Mouse (Mus musculus): ENCODE measurements at regions not wholly inside any gene's neighbourhood (a gene's known extent, or its start where the extent isn't known, plus 50 kb on each side); places are given as distances from the start of the nearest gene placed in this dataset.
A peak's percentile ranks its signal among the peaks of the same experiment; 100 is the strongest.

DNA sequence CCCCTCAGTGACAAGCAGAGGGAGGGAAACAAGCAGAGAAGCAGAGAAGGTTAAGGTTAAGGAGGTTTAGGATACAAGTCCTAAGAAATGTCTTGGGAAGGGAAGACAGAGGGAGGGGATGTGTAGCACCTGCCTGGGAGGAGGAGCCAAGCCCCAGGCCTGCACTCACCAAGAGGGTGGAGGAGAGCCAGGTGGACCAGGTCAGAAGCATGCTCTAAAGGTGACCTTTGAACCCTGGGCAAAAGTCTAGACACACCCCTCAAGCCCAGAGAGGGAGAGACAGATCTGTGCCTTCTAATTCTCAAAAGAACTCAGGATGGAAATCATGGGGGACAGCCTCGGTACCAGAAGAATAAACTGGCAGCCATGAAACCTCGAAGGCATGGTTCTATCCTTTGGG is 54.4 kb upstream of the Calm2 start:
- H3K4me3 ChIP-seq (replicated peaks; ENCODE audit: low read length): no peak overlapping the region
- peak; percentile 65; the same call in 1 of the 2 replicates for ATAC-seq (ENCODE audit: insufficient read depth, low FRiP score)
- no peak overlapping the region for H3K9ac ChIP-seq (ENCODE audit: low read length)
- peaks cover 20% of the 10 kb centered on the region for H3K4me1 ChIP-seq (ENCODE audit: control insufficient read depth, insufficient read depth, low read length)
- H3K27ac ChIP-seq (ENCODE audit: low read length): no peak overlapping the region
- no peaks in the 10 kb centered on the region for H3K36me3 ChIP-seq (ENCODE audit: control insufficient read depth, insufficient read depth, low read length)
- WGBS: 59% methylated on average over 2 of the region's 2 CpGs
- H3K27me3 ChIP-seq (ENCODE audit: control insufficient read depth, insufficient read depth, low read length): no peaks in the 10 kb centered on the region
- H3K9me3 ChIP-seq (replicated peaks; ENCODE audit: control insufficient read depth, low read length): no peaks in the 10 kb centered on the region
- no peak overlapping the region for H3K4me2 ChIP-seq (ENCODE audit: low read depth, low read length)

DNA sequence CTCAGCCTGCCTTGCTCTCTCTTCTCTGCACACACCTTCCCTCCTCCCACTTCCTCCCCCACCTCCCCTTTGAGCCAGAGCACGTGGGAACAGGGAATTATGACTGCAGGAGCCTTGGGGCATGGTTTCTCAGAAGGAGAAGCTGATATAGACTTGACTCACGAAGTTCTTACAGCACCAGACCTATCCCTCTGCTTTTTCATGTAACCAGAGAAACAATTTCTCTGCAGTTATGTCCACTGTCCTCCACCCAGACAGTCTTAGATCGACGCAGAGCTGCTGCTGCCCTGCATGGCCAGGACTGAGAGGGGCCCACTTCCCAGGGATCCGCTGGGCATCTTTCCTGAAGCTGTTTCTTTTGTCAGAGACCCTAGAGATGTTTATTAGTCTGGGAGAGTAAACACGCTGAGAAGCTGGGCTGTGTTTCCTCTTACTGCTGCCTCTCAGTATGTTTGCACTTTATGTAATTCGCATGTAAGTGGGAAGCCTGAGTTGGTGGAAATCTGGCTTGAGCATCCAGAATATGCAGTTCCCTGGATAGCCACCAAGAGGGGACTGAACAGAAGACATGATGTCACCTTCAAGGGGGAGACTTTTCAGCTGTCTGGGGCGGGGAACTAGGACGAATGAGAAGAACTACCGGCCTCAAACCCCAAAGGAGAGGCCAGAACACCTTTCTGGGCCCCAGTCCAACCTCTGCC is 55.1 kb upstream of the Calm2 start:
- 18% methylated on average over 10 of the region's 10 CpGs for WGBS
- Histone ChIP-seq H3K4me2 (ENCODE audit: low read depth, low read length) (no peak overlapping the region), H3K27ac (ENCODE audit: low read length) (peak overlapping the region; percentile 54), H3K4me3 (replicated peaks; ENCODE audit: low read length) (no peak overlapping the region), H3K4me1 (ENCODE audit: control insufficient read depth, insufficient read depth, low read length) (peaks cover 20% of the 10 kb centered on the region), H3K27me3 (ENCODE audit: control insufficient read depth, insufficient read depth, low read length) (no peaks in the 10 kb centered on the region), H3K9me3 (replicated peaks; ENCODE audit: control insufficient read depth, low read length) (no peaks in the 10 kb centered on the region), H3K36me3 (ENCODE audit: control insufficient read depth, insufficient read depth, low read length) (no peaks in the 10 kb centered on the region), H3K9ac (ENCODE audit: low read length) (0 out of 2 replicates have a peak overlapping the region, but pooled peaks have one; percentile 5)
- peak; percentile 52; the same call in 1 of the 2 replicates for ATAC-seq (ENCODE audit: insufficient read depth, low FRiP score)

DNA sequence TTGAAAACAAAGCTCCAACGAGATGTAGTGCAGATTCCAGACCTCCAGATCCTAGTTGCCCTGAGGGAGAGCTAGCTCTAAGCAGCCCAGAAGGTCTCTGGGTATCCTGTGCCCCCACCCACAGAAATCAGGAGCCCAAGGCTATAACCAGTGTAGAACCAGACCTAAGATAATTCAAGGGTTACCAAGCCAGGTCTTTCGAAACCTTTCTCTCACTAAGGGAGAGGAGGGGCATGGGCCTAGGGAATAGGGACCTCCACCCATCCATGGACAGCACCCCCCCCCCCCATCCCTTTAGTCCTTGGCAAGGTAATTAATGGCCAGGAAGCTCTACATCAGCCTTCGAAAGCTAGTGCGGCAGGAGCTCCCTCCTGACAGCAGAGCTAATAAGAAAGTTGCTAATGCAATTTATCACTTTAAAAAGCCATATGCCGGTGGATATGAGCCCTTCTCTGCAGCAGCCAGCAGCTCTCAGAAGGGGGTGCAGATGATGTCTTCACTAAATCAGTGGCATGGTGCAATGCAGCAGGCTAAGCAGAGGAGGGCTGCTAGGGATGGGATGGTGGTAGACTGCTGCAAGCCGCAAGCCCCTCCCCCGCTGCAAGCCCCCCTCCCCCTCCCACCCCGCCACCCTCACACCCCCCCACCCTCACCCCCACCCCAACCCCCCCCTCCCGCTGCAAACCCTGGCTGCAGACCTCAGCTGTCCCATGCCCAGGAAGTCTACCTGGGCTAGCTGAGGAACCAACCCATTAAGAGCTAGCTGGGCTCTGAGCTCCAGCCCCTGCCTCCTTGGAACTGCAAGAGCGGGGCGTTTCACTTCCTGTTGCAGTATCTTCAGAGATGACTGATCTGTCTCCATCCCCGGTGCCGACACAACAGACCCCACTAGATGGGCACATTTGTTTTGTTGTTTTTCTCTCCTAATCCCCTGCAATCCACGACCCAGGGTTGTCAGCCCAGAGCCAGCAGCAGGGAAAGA is 55.9 kb upstream of the Calm2 start:
- peak overlapping the region; percentile 54 for H3K27ac ChIP-seq (ENCODE audit: low read length)
- H3K4me2 ChIP-seq (ENCODE audit: low read depth, low read length): no peak overlapping the region

DNA sequence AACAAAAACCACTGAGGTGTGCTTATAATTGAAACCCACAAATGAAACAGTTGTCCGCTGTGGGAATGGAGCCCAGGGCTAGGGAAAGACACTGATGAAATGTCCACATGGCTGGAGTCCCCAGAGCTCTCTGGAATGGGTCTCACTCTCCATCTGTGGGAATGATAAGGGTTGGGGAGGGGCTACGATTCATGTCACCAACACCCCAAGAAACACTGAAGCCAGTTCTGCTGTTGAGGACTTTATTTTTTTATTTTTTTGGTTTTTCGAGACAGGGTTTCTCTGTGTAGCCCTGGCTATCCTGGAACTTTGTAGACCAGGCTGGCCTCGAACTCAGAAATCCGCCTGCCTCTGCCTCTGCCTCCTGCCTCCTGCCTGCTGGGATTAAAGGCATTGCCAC is 56.8 kb upstream of the Calm2 start:
- no peaks in the 10 kb centered on the region for H3K27me3 ChIP-seq (ENCODE audit: control insufficient read depth, insufficient read depth, low read length)
- H3K9me3 ChIP-seq (replicated peaks; ENCODE audit: control insufficient read depth, low read length): no peaks in the 10 kb centered on the region
- peaks cover 20% of the 10 kb centered on the region for H3K4me1 ChIP-seq (ENCODE audit: control insufficient read depth, insufficient read depth, low read length)
- H3K9ac ChIP-seq (ENCODE audit: low read length): no peak overlapping the region
- no peak for ATAC-seq (ENCODE audit: insufficient read depth, low FRiP score)
- no peak overlapping the region for H3K27ac ChIP-seq (ENCODE audit: low read length)
- no peak overlapping the region for H3K4me3 ChIP-seq (replicated peaks; ENCODE audit: low read length)
- WGBS: 79% methylated on average over 5 of the region's 5 CpGs
- no peak overlapping the region for H3K4me2 ChIP-seq (ENCODE audit: low read depth, low read length)
- H3K36me3 ChIP-seq (ENCODE audit: control insufficient read depth, insufficient read depth, low read length): no peaks in the 10 kb centered on the region

More for the DNA sequence above, 55.9 kb upstream of the Calm2 start:
- no peaks in the 10 kb centered on the region for H3K9me3 ChIP-seq (replicated peaks; ENCODE audit: control insufficient read depth, low read length)
- H3K36me3 ChIP-seq (ENCODE audit: control insufficient read depth, insufficient read depth, low read length): no peaks in the 10 kb centered on the region
- H3K4me3 ChIP-seq (replicated peaks; ENCODE audit: low read length): no peak overlapping the region
- no peaks in the 10 kb centered on the region for H3K27me3 ChIP-seq (ENCODE audit: control insufficient read depth, insufficient read depth, low read length)
- ATAC-seq (ENCODE audit: insufficient read depth, low FRiP score): peak; percentile 41; the same call in 1 of the 2 replicates
- peaks cover 20% of the 10 kb centered on the region for H3K4me1 ChIP-seq (ENCODE audit: control insufficient read depth, insufficient read depth, low read length)
- H3K9ac ChIP-seq (ENCODE audit: low read length): 0 out of 2 replicates have a peak overlapping the region, but pooled peaks have one; percentile 5
- 16% methylated on average over 13 of the region's 14 CpGs for WGBS

DNA sequence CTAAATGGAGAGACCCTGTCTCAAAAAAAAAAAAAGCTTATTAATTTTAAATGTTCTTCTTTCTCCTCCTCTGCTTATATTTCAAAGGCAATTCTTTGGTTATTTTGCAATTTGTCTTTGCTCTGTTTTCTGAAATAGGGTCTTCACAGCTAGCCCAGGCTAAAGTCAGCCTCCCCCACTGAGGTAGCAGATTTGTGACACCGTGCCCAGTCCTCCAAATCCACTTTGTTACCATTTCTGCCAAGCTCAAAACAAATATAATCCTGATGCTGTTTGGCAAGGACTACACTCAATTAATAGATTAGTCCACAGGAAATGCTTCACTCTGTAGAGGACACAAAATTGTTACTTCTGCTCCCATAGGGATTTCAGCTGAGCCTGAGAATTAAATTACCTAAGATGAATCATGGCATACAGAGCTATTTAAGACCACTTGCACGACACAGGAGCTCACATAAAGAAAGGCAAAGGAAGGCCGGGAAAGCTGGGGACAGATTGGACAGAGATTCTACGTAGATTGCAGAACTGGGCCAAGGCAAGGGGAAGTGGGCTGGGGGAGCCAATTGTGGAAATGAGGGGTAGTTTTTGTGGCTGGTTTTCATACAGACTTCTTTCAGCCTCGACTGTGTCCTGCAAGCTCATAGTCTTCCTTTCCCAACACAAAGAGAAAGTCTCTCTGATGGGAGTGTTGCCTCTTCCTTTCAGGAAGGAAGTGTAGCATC is 58.4 kb upstream of the Calm2 start:
- Histone ChIP-seq H3K27me3 (ENCODE audit: control insufficient read depth, insufficient read depth, low read length) (no peaks in the 10 kb centered on the region), H3K36me3 (ENCODE audit: control insufficient read depth, insufficient read depth, low read length) (no peaks in the 10 kb centered on the region), H3K9ac (ENCODE audit: low read length) (no peak overlapping the region), H3K27ac (ENCODE audit: low read length) (no peak overlapping the region), H3K4me3 (replicated peaks; ENCODE audit: low read length) (no peak overlapping the region), H3K9me3 (replicated peaks; ENCODE audit: control insufficient read depth, low read length) (no peaks in the 10 kb centered on the region), H3K4me2 (ENCODE audit: low read depth, low read length) (no peak overlapping the region), H3K4me1 (ENCODE audit: control insufficient read depth, insufficient read depth, low read length) (peaks cover 20% of the 10 kb centered on the region)
- 57% methylated on average over 5 of the region's 5 CpGs for WGBS
- no peak for ATAC-seq (ENCODE audit: insufficient read depth, low FRiP score)

DNA sequence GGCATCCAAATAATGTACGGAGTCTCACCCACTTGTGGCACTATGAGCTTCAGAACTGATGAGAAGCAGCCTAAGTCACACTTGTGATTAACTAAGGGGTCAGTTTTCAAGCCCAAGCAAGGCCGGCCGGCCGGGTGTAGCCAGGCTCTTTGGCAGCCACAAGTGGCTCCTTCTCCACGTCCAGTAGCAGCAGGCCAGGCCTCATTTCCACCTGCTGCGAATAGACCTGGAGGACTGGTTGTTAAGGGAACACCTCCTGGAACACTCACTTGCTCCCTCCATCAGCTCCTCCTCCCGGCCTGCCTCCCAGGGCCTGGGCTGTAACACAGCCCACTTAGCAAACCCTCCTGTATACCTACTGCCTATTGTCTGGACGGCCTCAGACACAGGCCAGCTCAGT is 61.1 kb upstream of the Calm2 start:
- WGBS: 62% methylated on average over 8 of the region's 8 CpGs
- Histone ChIP-seq H3K27ac (ENCODE audit: low read length) (no peak overlapping the region), H3K27me3 (ENCODE audit: control insufficient read depth, insufficient read depth, low read length) (no peaks in the 10 kb centered on the region), H3K9me3 (replicated peaks; ENCODE audit: control insufficient read depth, low read length) (no peaks in the 10 kb centered on the region), H3K4me2 (ENCODE audit: low read depth, low read length) (no peak overlapping the region), H3K9ac (ENCODE audit: low read length) (no peak overlapping the region), H3K36me3 (ENCODE audit: control insufficient read depth, insufficient read depth, low read length) (no peaks in the 10 kb centered on the region), H3K4me1 (ENCODE audit: control insufficient read depth, insufficient read depth, low read length) (peaks cover under 1% of the 10 kb centered on the region), H3K4me3 (replicated peaks; ENCODE audit: low read length) (no peak overlapping the region)
- no peak for ATAC-seq (ENCODE audit: insufficient read depth, low FRiP score)

DNA sequence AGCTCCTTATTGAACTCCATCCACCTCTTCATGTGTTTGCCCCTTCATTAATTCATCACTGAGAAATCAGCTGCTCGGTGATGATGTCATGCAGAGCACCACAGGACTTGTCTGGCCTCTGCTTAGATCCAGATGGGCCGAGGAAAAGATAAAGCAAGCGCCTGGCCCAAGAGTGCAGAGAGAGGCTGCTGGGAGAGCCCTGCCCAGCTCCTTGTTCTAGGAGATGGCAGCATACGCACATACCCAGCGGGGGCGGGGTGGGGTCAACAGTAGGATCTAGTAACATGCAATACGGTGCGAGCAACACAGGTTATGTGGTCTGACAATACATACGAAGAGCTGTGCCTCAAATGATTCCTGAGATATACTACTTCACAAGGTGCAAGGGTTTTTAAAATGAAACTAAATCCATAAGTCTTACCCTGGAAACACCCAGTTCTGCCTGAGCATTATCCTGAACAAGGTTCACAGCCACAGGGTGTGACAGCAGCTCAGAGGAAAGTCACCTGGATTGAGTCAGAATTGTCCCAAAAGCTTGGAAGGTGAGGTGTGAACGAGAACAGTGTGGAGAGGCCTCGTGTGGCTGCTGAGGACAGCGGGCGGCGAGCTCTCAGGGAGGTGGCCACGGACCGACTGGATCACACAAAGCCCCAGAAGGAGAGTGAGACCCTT is 62.0 kb upstream of the Calm2 start:
- H3K36me3 ChIP-seq (ENCODE audit: control insufficient read depth, insufficient read depth, low read length): no peaks in the 10 kb centered on the region
- H3K9ac ChIP-seq (ENCODE audit: low read length): no peak overlapping the region
- H3K27me3 ChIP-seq (ENCODE audit: control insufficient read depth, insufficient read depth, low read length): no peaks in the 10 kb centered on the region
- ATAC-seq (ENCODE audit: insufficient read depth, low FRiP score): no peak
- peaks cover 1% of the 10 kb centered on the region; the same call in 1 of the 2 replicates for H3K4me1 ChIP-seq (ENCODE audit: control insufficient read depth, insufficient read depth, low read length)
- H3K4me3 ChIP-seq (replicated peaks; ENCODE audit: low read length): no peak overlapping the region
- H3K4me2 ChIP-seq (ENCODE audit: low read depth, low read length): no peak overlapping the region
- H3K9me3 ChIP-seq (replicated peaks; ENCODE audit: control insufficient read depth, low read length): no peaks in the 10 kb centered on the region
- H3K27ac ChIP-seq (ENCODE audit: low read length): no peak overlapping the region
- 68% methylated on average over 16 of the region's 16 CpGs for WGBS

DNA sequence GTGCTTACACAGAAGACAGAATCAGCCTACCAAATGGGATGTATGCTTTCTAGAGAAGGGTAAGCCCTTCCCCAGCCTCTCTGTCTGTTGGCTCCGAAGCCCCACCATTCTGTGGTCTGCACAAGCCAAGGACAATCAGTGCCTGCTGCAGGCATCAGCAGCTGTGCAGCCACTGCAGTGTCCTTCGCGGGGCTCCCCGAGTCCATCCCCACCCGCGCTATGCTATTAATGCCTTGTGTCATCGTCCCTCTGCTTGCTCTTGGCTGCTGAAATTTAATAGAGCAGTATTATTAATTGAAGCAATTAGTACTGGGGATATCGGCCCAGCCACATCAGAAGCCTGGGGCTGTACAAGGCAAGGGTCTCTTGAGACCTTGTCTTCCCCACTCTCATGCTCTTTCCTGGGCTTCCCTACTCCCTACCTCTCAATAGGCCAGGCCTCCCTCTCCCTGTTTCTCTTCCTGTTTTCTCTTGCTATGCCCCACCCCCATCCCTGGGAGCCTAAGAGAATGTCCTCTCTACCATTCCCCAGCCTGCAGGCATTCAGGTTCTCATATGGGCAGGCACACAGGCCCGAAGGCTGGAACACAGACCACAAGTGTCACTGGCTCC is 65.4 kb upstream of the Calm2 start:
- Histone ChIP-seq H3K4me3 (replicated peaks; ENCODE audit: low read length) (no peak overlapping the region), H3K27ac (ENCODE audit: low read length) (no peak overlapping the region), H3K4me1 (ENCODE audit: control insufficient read depth, insufficient read depth, low read length) (peaks cover 9% of the 10 kb centered on the region; the same call in 1 of the 2 replicates), H3K36me3 (ENCODE audit: control insufficient read depth, insufficient read depth, low read length) (no peaks in the 10 kb centered on the region), H3K4me2 (ENCODE audit: low read depth, low read length) (no peak overlapping the region), H3K9ac (ENCODE audit: low read length) (no peak overlapping the region; the same call in 1 of the 2 replicates), H3K9me3 (replicated peaks; ENCODE audit: control insufficient read depth, low read length) (no peaks in the 10 kb centered on the region), H3K27me3 (ENCODE audit: control insufficient read depth, insufficient read depth, low read length) (no peaks in the 10 kb centered on the region)
- ATAC-seq (ENCODE audit: insufficient read depth, low FRiP score): 0 out of 2 replicates have a peak, but pooled peaks have one; percentile 19
- 68% methylated on average over 9 of the region's 9 CpGs for WGBS
